Mouse (Mus musculus): ENCODE results near the gene Malrd1. TPM values are rescaled to one million over a fixed set of nuclear protein-coding genes. Genes with fewer than 3 reads are reported as not detected.
A peak's percentile ranks its signal among the peaks of the same experiment; 100 is the strongest.
"Not testable (repeated sequence)": the region's sequence is repeated elsewhere in the genome, so short reads cannot be mapped to it uniquely, and the experiment has no call there.

Gene Malrd1
- total RNA-seq (2021): not detected
- long read RNA-seq, experiment 1: 0 reads
- long read RNA-seq, experiment 2: 0 reads

DNA sequence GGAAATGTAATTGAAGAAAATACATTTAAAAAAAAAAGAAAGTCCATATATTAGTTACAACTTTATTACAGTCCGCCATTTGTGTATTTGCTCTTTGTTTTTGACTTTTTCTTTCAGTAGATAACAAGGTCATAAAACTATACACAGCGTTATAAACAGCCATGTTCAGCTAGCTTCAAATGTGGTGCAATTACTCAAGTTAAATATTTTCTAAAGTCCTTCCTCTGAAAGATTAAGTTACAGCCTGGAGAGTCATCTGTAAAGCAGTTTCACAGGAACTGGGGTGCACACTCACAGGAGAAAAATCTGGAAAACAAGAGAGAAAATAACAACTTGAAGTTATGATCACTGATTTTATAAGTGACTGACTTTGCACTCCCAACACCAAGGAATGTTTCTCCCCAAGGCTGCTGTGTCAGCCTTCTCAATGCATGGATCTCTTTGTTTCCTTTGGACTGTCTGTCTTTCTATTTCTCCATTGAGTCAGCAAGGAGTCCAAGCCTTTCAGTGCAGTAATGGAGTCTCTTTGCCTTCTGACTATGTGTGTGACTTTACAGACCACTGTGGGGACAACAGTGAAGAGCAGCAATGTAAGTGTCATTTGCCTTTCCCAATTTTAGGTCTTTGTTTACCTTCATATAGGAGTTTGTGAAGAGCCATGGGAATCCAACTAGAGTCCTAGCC, at the start of gene Malrd1:
TSS of gene Malrd1 (plus strand) at position 239 of the 684 bp plus-strand sequence.
- no peak for DNase-seq

DNA sequence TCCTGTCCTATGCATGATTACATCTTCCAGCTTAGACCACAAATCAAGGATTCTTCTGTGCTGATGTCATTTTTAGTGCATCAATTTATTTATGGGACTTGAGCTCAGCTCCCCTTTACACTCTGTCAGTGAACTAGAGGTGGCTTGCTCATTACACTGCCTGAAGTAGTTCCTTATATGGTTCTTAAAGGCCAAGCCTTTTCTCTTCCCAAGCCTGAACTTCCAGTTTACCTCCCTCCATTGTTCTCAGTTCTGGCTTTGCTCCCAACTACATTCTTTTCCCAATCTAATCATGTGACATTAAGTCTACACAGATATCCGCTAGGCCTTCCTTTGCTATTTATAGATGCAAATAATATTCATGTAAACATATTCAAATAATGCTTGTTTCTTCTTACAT, 12.4 kb downstream of the Malrd1 start:
- DNase-seq: peak in 1 of 2 experiments; percentile 49

DNA sequence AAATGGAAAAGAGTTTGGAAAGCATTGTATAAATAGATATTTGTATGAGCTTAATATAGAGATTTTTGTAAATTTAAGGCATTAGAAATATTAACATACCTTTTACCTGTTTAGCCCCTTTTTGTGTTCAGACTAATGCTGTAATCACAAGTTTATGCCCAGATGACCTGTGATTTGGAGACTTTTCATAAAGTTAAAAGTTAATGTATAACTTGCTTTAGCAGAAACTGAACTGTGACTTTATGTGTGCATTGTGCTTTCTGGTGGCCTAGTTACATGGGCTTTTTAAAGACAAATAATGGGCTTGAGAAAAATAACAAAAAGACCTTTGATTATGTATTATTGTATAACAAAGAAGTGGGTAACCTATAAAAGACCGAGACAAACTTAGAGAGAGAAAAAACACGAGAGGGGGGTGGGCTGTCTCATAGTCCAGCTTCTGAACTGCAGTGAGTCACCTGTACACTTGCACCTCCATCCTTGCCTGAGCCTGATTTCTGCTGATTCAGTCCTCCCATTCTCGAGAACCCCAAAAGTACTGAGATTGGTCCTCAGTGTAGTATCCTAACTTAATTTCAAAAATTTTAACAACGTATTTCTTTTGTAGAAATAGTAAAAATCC, 87.2 kb downstream of the Malrd1 start:
- no peak for DNase-seq

DNA sequence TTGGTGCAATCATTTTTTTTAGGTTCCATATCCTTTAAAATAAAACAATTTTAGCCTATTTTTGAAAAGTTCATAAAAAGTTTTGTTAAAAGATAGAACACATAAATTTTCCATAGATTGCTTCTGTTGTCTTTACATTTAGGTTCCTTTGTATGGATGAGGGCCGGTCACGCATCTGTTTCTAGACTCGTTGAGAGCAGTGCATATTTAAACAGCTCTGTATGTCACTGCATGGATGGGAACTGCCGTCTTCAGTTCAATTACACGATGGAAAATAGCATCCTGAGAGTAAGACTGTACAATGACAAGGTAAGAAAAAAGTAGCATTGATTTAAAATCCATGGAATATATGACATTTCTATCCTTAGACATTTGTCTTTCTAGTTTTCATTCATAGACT, 87.7 kb downstream of the Malrd1 start:
- DNase-seq: no peak

DNA sequence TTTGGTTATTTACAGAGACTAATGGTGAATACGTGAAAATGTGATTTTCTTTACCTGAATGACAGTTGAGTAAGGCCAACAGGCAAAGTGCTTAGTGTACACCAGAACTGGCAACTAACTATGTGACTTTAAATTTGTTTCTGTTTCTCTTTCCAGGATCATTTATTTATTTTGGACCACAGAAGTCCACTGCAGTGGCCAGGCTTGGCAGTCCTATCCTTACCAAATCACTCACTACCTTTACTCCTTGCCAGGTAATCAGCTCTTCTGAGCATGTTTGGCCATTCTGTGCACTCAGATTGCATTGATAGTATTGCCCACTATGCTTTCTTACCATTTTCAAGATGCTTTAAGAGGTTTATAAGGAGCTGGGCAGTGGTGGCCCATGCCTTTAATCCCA, 109.5 kb downstream of the Malrd1 start:
- DNase-seq: no peak

DNA sequence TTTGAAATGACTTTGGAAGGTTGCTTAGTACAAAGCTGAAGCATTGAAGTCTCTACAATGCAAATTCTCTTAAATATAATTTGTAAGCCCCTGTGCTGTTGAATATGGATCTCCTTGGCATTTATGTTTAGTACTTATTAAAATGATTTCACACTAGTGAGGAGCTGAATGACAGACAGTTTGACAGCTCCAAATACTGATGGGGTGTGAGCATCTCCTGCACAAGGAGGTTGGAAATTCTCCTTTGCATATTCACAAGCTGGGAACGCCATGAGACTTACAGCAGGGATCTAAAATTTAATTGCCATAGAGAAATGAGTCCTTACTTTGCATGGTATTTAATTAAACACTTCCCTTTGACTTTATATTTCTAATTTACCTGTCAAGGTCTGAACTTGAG, 117.6 kb downstream of the Malrd1 start:
- no peak for DNase-seq

DNA sequence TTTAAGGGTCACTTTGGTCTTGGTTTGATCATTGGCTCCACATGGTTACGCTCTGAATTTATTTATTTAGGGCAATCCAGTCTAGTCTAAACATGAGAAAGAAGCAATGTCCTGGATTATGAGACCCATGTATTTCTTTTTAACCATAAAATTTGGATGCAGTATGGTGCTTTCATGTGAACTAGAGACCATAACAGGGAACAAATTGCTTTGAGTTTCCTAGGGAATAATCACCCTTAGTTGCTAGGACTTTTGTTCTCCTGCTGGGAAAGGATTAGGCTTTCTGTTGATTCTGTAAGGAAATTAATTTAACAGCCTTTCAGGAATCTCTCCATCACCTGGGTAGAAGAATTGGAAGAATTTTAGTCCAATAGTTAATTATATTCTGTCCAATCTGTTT, 130.1 kb downstream of the Malrd1 start:
- DNase-seq: no peak

DNA sequence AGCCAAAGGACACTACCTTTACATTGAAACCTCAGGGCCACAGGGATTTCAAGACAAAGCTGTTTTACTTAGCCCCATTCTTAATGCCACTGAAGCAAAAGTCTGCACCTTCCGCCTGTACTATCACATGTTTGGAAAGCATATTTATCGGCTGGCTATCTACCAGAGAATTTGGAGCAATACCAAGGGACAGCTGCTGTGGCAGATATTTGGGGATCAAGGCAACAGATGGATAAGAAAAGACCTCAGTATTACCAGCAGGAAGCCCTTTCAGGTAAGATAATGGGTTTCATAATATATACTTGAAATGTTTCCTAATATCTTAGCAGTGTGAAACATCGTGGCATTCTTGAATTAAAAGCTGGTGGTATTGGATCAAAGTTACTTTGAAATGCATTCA, 176.7 kb downstream of the Malrd1 start:
- DNase-seq: no peak

DNA sequence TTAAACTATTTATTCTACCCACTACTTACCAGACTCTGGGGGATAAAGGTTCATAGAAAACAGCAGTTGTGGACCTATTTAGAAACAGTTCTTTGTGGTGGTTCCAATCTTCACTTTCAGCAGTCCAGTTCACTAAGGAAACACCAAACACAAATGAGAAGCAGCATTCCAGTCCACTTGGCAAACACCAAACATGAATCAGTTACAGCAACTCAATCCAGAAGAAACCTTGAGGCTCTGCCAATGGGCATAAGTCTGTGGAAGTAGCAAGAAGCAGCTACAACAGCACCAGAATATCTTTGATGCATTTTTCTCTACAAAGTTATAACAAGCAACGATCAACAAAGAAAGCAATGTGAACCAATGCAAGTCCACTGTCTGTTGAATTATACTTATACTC, 214.7 kb downstream of the Malrd1 start:
- DNase-seq: no peak

DNA sequence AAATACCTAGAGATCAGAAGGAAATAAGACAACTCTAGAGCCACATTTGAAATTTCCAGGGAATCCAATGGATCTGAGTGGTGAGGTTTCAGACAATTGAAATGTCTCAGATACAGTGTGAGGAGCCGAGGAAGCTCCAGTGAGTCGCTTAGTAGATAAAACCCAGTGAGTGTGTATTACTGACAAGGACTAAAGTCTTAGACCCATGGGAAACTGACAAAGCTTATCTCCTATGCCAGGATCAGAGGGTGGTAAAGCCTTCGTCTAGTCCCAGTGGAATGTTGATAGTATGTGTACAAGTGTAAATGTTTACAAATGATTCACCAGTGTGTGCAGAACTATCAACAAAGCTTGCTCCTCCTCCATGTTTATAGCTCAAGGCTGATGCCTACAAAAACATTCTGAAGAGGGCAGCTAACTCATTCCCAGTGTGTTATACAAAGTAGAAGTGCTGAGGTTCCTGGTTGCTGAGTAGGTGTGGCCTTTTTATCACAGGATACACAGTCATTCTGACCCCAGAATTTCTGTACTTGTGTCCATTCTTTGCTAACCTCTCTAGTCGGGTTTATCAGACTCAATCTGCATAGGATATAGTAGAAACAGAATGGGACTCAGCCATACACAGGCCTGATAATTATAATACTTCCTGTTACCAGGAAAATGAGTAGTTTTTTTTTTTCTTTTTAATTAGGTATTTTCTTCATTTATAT, 218.9 kb downstream of the Malrd1 start:
- no peak for DNase-seq

DNA sequence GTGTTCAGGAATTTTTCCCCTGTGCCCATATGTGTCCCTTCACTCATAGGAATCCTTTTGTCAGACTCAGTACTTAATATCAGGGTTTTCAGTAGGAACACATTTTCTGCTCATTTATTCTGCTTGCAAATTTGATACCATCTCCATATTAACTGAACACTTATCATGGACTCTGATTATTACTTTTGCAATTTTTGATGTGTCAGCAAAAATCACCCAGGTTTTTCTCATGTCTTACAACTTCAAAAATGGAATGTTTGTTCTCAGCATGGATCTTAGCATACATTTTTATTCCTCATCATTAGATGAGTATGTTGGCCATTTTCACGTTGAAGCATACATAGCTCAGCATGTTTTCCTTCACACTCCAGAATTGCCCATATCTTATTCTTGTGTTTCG, 258.5 kb downstream of the Malrd1 start:
- no peak for DNase-seq

DNA sequence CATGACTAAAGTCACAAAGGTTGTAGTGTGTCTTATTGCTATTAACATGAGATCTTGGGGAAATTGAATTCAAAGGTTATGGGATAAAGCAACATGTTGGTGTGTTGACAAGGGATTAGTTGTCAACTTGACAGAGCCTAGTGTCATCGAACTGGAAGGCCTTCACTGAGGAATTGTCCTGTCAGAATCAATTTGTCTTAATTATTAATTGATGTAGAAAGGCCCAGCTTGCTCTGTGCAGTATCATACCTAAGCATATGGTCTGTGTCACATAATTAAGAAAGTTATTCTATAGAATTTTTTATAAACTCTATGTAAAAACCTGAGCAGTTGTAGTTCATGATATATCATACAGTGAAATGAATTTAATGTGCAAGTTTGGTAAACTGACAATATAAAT, 289.4 kb downstream of the Malrd1 start:
- no peak for DNase-seq

DNA sequence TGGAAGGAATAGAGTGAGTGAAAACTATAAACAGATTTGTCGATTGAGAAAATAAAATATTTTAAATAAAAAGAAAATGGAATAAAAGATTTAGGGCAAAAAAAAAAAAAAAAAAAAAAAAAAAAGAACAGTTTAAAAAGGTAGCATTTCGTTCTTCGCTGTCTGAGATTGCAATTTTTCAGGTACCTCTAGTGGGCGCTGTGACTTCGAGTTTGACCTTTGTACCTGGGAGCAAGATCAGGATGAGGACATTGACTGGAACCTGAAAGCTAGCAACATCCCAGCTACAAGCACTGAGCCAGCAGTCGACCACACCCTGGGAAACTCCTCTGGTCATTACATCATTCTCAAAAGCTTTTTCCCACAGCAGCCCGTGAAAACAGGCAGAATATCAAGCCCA, 343.1 kb downstream of the Malrd1 start:
- DNase-seq: no peak

DNA sequence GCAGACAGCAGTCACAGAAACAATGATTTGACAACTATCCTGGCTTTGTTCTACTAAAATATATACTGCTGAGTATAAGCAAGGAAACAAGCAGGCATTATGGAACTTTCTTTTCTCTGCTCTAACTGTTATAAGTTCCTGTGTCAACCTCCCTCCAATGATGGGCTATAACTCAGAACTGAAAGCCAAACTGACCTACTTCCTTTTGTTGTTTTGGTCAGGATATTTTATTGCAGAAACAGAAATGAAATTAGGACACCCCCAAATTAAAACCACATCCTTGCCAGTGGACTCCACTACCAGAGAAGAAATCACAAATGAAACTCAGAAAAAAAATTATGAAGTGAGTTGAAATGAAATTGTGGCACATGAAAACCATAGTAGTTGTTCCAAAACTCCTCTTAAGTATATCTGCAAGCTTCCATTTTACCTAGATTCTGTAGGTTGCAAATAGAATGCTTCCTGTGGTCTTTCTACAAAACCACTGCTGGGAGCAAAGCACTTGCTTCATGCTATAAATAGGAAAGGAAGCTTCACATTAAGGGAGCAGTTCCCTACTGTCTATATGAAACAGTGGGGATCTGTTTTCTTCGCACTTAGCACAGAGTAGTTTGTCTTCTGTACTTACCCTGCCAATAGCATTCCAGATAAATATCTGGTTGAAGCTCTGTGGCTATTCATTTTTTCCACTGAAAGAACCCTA, 367.3 kb downstream of the Malrd1 start:
- DNase-seq: no peak

DNA sequence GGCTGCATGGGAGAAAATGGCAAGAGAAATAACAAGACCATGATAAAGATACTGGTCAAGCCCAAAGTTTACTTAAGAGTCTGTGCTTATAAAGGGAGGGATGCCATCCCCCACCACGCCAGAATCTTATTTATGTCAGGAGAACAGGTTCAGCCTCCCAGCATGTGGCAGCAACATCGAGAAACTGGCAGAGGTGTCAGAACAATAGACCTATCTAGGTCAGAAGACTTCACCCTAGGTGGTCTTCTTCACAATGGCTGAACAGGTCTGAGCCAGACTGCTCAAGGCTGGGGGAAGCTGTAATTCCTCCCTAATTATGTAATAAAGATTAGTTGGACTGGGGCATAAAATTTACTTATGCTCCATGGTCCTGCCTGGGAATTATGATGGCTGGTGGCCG, 399.2 kb downstream of the Malrd1 start:
- no peak for DNase-seq

DNA sequence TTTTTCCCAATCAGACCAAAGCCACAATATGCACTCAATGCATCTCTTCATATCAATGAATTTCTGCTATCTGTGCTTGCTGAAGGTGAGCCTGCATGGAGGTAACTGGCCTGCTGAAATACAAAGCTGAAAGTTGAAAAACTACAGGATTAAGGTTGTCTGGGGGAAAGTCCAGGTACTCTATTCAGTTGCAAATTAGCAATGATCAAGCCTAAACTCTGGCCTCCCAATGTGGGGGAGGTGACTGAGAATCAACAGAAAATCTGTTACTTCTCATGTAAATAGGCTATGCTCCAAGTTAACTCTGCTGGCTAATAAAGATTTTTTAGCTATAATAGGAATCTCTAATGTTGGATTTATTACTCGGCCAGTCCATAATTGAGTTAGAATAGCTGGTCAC, 399.8 kb downstream of the Malrd1 start:
- no peak for DNase-seq

DNA sequence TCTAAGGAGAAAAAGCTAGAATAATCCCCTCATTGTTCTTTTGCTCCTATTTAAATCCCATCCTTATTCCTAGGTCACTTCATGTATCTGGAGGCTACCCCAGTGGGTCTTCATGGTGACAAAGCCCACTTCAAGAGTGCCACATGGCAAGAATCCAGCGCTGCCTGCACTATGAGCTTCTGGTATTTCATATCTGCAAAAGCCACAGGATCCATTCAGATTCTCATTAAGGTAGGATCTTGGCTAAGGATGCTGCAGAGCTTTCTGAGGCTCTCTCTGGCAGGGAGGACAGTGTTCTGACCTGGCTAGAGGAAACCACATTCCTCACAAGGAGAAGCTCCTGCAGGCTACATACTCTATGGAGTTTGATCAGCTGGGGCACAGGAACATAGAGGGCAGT, 405.2 kb downstream of the Malrd1 start:
- no peak for DNase-seq

DNA sequence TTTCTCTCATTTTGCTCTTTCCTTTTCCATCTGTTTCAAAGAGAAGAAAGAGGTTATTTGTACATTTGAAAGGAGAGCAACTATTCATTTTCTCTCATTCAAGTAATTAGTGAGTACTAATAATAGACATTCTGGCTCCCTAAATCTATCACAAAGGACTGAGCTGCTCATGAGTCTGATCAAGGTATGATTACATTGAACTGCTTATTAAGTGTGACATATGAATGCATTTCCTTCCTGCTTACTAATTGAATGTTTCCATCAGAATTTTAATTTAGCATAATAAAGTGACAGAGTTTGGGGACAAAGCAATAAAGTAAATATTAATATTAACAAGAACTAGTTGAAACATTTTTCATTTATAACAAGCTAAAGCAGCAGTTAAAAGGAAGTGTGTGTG, 405.6 kb downstream of the Malrd1 start:
- DNase-seq: no peak

DNA sequence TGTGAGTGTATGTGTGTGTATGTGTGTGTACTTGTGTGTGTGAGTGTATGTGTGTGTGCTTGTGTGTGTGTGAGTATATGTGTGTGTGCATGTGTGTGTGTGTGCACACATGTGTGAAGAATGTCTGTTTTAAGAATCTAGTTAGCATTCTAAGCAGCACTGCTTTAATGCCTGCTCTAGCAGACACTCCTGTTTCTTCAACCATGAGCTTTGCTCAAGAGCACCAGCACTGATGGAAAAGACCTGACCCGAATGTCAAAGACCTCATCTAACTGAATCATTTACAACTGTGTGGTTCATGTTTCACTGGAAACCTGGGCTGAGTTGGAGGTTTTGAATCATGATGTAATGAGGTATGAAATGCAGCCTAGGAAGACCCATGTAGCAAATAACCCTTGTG, 406.1 kb downstream of the Malrd1 start:
- no peak for DNase-seq

DNA sequence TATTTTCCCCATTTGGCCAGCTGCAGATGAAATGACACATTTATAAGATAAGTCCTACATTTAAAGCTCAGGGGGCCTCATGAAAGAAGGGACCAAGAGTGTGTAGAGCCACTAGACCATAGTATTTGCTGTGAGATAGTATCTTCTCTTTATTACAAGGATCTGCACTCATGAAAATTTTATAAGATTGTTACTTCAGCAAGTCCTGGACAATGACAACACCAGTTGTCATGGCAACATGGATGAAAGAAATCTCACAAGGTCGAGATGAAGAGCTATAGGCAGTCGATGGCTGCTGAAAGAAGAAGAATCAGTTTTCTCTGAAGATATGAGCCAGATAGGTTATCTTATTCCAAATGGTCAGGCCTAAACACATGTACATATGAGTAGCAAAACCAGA, 476.6 kb downstream of the Malrd1 start:
- no peak for DNase-seq

DNA sequence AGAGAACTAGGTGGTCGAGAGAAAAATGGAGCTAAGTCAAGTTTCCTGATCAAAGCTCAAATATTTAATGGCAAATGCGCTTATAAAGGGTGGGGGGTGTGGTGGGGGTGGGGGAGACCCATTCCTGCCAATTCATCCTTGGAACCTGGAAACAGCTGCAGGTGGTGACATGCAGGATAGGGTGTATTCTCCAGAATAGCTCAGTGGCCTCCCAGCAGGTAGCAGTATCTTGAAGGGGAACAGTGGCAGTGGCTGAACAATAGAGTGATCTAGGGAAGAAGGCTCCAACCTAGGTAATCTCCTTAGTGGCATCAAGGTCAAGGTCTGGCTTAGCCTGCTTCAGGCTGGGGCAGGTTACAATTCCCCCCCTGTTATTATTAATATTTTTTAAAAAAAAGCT, 490.8 kb downstream of the Malrd1 start:
- not testable (repeated sequence) for DNase-seq

DNA sequence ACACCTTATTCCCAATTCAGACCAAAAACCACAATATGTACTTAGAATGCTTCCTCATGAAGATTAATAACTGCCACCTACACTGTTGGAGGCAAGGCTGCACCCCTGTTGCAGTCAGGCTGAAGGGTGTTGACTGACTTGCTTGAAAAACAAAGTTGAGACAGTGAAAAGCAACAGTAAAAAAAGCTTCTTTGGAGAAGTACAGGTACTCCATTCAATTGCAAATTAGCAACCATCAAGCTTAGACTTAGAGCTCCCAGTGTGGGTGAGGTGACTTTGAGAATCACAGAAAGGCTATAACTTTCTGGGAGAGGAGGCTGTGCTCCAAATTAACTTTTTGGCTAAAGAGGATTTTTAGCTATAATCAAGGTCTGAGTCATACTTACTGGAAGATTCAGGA, 491.4 kb downstream of the Malrd1 start:
- not testable (repeated sequence) for DNase-seq

DNA sequence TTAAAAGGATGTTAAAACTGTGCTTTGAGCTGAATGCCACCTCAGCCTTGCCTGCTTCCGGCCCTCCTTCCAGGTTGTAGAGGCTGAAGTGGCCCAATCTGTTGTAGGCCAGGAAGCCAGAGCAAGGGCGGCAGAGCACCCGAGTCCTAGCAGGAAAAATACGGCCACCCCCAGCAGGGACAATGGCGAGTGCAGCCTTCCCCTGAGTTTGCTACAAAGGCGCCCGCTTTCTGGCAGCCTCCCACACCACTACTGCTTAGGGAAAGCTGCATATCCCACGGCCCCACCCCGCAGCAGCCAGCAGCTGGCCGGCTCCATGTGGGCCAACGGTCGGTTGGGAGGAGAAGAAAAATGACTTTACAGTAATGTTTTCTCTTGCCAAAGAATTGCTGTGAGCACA, 503.5 kb downstream of the Malrd1 start:
- DNase-seq: peak; percentile 14 to 19
